Mouse (Mus musculus) telencephalon, adult 2 months (tissue): ENCODE data around the gene Acad12.
"Not testable (repeated sequence)": the region's sequence is repeated elsewhere in the genome, so short reads cannot be mapped to it uniquely, and the experiment has no call there.

Experiments used
- DNase-seq: peaks from one replicate; pipeline ENCODE4 v3.0.0-alpha.2; 2011; ENCODE audit warnings: low read depth, low spot score

The Acad12 gene

GRCm38 (mm10) chr5:121612036-121612435, 6.7 kb downstream of the Acad12 start:
- DNase-seq: no peak

DNA sequence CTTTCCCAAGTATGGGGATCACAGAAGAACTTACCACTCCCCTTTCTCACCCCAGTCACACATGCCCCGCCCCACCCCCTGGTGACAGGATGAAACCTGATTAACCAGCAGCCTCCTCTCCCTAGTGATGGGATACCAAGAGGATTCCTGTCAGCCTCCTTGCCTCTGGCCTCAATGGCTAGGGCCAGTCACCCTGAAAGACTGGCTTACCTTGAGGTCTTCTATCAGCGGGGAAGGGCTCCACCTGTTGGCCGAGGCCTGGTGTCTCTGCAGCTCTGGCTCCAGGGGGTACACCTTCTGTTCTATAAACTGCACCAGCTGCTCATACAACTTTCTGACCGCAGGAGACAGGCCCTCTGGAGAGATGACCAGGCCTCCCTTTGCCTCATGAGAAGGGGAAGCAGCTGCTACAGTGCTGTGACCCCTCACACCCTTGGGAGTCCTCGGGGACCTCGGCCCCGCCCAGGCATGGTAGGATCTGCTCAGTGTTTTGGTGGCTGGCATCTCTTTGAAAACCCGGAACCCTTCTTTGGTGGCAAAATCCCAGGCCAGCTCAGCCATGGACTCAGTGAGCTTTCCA, 9.1 kb downstream of the Acad12 start:
- not testable (repeated sequence) for DNase-seq

DNA sequence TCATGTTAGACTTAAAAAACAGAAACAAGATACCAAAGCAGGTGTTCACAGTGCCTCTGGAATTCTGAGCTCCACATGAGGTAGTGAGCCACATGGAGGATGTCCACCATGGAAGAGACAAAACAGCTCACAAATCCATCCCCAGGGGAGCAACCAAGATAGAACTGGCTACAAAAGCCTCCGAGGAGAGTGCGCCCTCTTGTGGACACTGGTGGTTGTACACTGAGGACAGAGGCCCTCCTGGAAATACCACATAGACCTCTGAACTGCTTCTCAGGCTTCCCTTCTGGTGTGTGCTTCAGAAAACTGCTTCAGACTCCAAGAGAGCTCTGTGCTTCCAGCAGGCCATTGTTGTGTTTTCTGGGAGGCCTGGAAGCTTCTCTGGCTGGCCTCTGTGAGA, 12.6 kb downstream of the Acad12 start:
- no peak for DNase-seq

- DNase-seq: not testable (repeated sequence)
Observed at GRCm38 (mm10) chr5:121603815-121604214, 14.9 kb downstream of the Acad12 start.

DNA sequence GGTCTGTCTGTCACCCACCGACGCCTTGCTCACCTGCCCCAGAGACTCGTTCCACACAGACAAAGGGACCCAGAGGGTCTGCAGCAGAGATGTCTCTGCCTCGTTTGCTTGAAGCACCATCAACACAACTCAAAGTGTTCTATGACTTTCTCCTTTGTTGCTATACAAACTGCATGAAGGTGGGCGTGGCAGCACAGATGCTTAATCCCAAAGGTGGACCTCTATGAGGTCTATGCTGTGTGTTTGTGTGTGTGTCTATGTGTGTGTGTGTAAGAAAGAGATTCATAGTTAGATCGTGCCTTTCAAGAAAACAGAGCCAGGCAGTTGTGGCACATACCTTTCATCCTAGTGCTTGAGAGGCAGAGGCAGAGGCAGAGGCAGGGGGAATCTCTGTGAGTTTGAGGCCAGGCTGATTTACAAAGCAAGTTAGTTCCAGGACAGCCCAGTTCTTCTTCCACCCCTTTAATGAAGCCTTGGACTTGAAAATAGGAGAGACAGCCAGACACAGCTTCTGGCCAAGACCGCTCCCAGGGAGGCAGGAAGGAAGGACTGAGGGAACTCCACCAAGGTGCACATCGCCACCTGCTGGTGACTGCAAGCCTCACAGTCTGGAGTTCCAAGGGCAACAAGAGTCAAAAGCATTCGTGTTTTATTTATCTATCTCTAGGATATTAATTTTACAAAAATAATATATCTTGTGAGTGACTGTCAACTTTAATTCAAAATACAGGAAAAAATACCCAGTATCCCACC, 17.0 kb downstream of the Acad12 start:
- DNase-seq: no peak

DNA sequence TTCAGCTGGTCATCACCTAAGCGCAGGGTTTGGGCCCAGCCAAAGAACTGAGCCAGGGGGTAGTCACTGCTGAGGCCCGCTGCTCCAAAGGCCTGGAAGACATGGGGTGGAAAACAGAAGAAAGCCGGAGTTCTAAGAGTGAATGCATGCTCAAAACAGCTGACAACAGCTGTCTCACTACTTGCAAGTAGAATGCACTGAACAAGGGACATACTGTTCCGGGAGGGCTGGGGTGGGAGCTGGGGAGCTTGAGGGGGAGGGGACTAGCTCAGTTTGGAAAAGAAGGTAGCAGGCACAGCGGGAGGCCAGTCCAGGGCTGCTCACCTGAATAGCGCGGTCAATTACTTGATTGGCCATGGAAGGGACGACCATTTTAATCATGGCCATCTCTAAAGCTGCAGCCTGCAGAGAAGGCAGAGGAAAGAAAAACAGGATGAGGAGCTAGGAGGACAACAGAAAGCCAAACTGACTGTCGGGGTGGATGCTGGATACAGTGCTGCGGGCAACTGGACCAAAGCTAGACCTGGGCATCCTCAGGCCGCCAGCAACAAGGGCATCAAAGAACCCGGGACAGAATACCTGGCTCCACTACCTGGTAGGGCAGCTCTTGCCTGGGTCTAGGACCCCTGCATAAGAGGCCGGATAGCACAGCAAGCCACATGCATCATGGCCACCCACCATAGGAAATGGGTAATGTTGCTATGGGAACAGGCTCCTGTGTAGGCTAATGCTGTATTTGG, 19.7 kb downstream of the Acad12 start:
- no peak for DNase-seq

GRCm38 (mm10) chr5:121597991-121598537, 20.7 kb downstream of the Acad12 start:
- no peak for DNase-seq

- DNase-seq: no peak
Observed at GRCm38 (mm10) chr5:121597332-121597731, 21.4 kb downstream of the Acad12 start.

DNA sequence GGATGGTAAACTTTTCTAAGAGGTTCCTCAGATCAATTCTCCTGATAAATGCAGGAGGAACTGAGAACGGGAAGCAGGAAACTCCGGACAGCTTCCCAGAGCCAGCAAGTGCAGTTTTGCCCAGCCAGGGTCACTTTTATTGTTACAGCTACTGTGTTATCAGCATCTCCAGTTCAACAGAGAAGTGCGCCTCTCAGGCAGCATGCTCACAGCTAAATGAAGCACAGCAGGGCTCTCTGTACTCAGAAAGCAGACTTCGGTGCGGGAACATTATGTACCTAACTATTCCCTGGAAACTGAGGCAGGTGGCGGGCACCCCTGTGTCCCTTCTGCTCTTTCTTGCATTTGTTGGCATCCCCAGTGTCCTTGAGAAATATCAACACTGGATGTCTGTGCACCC, 22.5 kb downstream of the Acad12 start:
- DNase-seq: no peak

DNA sequence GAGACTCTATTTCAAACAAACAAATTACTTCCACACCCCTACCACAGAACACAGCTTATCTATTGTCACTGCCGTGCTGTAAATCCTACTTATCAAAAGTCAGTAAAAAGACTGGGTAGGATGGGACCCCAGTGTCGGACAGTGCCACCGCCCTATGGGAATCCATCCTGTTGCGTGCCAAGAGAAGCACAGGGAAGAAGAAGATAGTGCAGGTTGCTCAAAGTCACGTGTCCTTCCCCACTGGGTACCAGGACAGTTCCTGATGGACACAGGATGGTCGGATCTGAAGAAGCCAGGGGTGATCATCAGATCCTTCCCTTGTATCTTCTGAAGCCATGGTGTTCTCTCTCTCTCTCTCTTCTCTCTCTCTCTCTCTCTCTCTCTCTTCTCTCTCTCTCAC, 23.0 kb downstream of the Acad12 start:
- no peak for DNase-seq

DNA sequence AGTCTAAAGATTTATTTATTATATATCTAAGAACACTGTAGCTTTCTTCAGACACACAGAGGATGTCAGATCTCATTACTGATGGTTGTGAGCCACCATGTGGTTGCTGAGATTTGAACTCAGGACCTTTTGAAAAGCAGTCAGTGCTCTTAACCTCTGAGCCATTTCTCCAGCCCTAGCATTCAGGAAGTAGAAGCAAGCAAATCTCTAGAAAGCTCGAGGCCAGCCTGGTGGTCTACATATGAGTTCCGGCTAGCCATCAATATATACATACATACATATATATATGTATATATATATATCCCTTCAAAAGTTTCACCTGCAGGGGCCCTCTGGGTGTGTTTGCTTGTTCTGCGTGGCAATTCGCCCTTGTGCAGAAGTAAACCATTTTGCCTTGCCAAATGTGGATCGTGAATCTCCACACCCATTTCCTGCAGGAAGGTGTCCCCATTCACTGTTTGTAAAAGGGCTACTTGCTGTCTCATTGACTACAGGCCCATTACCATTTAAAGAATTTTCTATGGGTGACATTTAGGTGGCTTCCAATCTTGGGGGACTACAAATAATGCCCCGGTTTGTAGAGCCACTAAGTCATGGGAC, 23.9 kb downstream of the Acad12 start:
- no peak for DNase-seq

DNA sequence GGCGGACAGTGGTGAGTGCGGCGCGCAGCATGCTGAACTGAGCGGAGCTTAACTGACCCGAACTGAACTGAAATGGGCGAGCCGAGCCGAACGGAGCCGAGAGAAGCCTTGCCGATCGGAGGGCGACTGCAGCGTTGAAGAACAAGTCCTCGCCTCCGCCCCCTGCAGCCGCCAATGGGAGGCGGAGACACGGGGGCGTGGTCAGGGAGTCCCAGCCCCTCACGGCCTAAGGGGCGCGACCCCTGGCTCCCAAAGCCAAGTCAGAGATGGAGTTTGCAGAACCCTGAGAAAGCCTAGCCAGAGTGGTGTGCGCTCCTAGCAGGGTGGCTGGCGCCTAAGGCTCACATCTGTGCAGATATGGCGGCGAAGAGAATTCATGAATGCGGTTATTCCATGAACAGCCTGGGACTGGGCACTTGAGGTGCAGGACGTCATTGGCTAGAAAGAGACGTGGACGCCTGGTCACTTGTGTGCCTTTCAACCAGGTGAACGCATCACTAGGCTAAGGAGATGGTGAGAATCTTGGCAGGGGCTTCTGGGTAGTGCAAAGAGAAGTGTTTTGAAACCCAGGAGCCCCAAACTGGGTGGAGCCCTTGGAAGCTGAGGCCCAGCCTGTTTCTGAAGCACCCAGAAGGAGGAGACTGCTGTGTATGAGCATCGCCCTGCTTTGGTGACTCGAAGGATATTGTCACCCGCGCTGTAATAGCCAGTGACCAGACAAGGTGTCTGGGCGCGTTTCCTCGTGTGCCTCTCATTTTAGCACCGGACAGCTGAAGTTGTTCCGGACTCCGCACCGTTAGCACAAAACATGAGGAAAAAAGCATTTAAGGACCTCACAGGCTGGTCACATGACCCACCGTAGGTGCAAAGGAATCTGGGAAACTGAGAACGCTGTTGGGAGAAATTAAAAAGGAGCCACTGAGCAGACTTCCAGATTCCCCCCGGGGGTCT, 25.0 kb downstream of the Acad12 start, which contains the start of gene Aldh2:
Gene Aldh2 (minus strand): TSS at position 374 of the 951 bp plus-strand sequence.
- peak; percentile 57 for DNase-seq

- no peak for DNase-seq
Observed at GRCm38 (mm10) chr5:121592816-121593407, 25.8 kb downstream of the Acad12 start.

DNA sequence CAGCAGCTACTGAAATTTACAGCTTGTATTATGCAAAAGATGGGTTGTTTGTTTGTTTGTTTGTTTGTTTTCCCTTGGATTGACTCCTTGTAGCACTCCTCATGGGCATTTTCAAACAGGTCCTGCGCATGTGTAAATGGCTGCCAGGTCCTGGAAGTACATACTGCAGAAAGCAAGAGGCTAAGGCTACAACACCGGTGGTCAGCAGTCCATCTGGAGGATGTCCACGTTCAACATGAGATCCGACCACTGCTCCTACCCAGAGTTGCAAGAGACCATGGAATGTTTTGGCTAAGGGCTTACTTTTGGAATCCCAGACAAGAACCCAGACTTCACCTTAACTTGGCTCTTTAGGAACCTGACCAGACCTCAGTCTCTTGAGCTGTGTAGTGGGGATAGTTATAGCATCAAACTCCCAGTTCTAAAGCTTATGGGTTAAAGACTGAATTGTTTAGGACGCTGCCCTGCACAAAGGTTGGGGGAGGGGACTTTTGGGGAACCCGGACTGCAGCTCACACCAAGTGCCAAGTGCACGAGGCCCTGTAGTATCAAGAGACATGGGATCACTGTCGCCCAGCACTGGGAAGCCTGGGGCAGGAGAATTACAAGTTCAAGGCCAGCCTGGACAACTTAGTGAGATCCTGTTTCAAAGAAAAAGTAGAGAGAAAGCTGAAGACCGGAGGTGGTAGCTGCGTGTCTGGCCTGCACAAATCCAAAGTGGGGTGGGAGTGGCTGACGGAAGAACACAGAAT, 26.5 kb downstream of the Acad12 start:
- DNase-seq: no peak

DNA sequence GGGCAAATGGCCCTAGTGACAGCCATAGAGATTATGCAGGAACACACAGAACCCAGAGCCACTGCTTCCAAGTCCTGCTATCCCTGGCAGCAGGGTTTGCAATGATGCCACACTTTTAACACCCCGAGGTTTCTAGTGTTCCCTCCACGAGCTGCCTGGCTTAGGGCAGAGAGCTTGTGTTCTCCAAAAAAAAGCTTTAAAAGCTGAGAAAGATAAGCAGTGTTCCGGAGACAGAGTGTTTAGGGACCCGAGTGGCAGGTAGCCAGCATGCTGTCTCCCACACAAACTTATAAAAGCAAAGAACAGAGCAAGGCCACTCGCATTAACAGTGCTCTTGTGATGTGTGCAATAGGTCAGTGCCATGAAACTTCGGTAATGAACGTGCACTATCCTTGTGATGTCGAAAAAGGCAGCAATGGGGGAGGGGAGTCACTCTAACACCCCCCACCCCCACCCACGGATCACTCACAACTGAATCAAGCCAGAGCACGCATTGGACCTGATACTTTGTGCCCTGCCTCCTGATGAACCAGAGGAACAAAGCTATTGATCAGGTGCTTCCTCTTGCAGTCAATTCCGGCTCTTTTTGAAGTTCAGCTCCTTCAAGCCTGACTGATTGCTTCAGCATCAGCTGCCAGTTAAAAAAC, 27.2 kb downstream of the Acad12 start:
- DNase-seq: no peak

GRCm38 (mm10) chr5:121589928-121590327, 28.8 kb downstream of the Acad12 start:
- DNase-seq: no peak

DNA sequence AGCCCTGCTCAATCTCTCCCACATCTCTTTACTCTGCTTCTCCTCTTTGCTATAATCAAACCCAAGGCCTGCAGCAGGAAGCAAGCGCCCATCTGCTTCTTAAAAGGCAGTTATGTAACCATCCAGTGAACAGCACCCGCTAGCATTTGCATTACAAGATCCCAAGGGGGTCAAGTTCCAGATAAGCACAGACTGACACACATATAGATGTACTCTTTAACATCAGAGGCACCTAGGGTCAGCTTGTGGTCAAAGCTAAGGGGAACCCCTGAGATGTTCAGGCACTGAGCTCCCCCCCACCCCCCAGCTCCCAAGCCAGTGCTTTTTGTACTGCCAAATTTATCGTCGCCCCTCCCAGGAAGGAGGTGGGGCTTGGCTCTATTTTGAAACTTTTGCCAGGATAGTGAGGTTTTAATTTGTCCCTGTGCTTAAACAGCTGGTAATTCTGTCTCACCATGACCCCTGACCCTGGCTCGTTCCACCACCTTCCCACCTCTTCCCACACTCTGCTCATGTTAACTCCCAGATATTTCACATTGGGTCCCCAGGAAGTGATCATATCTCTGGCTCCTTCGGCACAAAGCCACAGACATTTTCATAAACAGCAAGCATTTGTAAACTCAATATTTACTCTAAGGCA, 32.2 kb downstream of the Acad12 start:
- peak; percentile 85 for DNase-seq

DNA sequence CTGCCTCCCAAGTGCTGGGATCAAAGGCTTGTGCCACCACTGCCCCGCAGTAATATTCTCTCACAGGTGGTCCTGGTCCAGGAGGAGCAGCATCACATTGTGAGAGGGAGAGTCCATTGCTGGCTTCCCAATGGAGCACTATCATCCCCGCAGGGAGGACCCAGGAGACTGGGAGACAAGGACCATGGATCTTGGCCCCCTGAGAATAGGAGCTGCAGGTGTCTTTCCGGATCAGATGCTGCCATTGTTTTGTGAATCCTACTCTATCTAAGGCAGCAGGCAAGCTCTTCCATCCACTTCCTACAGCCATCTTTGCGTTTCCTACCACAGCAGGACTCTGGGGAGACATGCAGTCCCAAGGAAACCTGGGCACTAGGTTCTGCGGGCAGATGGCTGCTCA, 33.0 kb downstream of the Acad12 start:
- DNase-seq: no peak

- DNase-seq: no peak
Observed at GRCm38 (mm10) chr5:121585005-121585404, 33.7 kb downstream of the Acad12 start.
